Mouse (Mus musculus): ENCODE measurements around the gene Rev1. TPM values are rescaled to one million over a fixed set of nuclear protein-coding genes. Genes with fewer than 3 reads are reported as not detected.

Gene Rev1
- total and polyA plus RNA-seq, 3 experiments, result 22.9 to 25.7 (median 23.4) TPM

GRCm38 (mm10) chr1:38130715-38131483, 1.3 kb upstream of the Rev1 start (continued):
- no peak for TF ChIP-seq ELF1 (IDR thresholded peaks at IDR 0.05; ENCODE audit: low read depth, low read length)
- 0 out of 2 replicates have a peak, but pooled peaks have one; percentile 17 for TF ChIP-seq BHLHE40 (IDR thresholded peaks at IDR 0.05; ENCODE audit: low read depth, low read length)
- peak; percentile 88 for TF ChIP-seq POLR2A (IDR thresholded peaks at IDR 0.05; ENCODE audit: low read depth, low read length)
- TF ChIP-seq UBTF (IDR thresholded peaks at IDR 0.05; ENCODE audit: low read depth, low read length), result no peak
- TF ChIP-seq IRF4 (IDR thresholded peaks at IDR 0.05; ENCODE audit: low read depth, low read length), result no peak
- TF ChIP-seq CTCF (conservative IDR thresholded peaks at IDR 0.05 in 1 of 2, IDR thresholded peaks at IDR 0.05 in 1 of 2; ENCODE audit: low read depth in 2 of 2, low read length in 2 of 2), result no peak
- no peak; the same call in 1 of the 2 replicates for TF ChIP-seq POLR2AphosphoS2 (IDR thresholded peaks at IDR 0.05; ENCODE audit: low read depth, low read length)
- no peak for TF ChIP-seq JUN (IDR thresholded peaks at IDR 0.05; ENCODE audit: insufficient read depth, low read depth, low read length)

GRCm38 (mm10) chr1:38128919-38129436, 623 bp downstream of the Rev1 start:
- peak overlapping the region; percentile 74; the same call in 1 of the 2 replicates for H3K4me2 ChIP-seq (ENCODE audit: insufficient read depth, low read depth, poor library complexity, severe bottlenecking)
- H3K4me3 ChIP-seq (replicated peaks in 1 of 3; ENCODE audit: low read depth in 2 of 3, low read length in 2 of 3, poor library complexity in 1 of 3), result peak overlapping the region; percentile 70 to 93 (median 88)
- dilution Hi-C loops (cut with MboI; ENCODE audit: extremely low pct_ligation_motif_present, extremely low pct_unique_long_range_greater_than_20kb, low sequenced_read_pairs) (no loop called here), in situ Hi-C loops (cut with MboI; ENCODE audit: low pct_ligation_motif_present, low pct_unique_long_range_greater_than_20kb, low sequenced_read_pairs) (loop anchor here (10.0 kb wide), 2 partner anchors 124 to 254 kb away; partner anchors contain the start of gene Lipt1)
- DNase-seq (ENCODE audit: extremely low read depth), result no peak
- TF ChIP-seq EP300 (IDR thresholded peaks at IDR 0.05; ENCODE audit: low read length) (no peak), MEF2A (IDR thresholded peaks at IDR 0.05; ENCODE audit: borderline replicate concordance, low read depth, low read length) (no peak), TCF12 (IDR thresholded peaks at IDR 0.05; ENCODE audit: low read depth, low read length) (peak; percentile 11; the same call in 1 of the 2 replicates), UBTF (IDR thresholded peaks at IDR 0.05; ENCODE audit: low read depth, low read length) (peak; percentile 71), ELF1 (IDR thresholded peaks at IDR 0.05; ENCODE audit: low read depth, low read length) (no peak), NRF1 (IDR thresholded peaks at IDR 0.05; ENCODE audit: low read depth, low read length) (peak; percentile 64)
- peak overlapping the region; percentile 86 for H3K9ac ChIP-seq (ENCODE audit: insufficient read depth, low read depth)
- H3K9me3 ChIP-seq (replicated peaks; ENCODE audit: low read length), result no peaks in the 10 kb centered on the region
- H3K79me2 ChIP-seq (replicated peaks; ENCODE audit: control insufficient read depth, extremely low read depth, insufficient read depth, poor library complexity, severe bottlenecking), result peaks cover 39% of the 10 kb centered on the region
- peaks cover 8 to 47% of the 10 kb centered on the region in 2 experiments for H3K4me1 ChIP-seq (ENCODE audit: control insufficient read depth in 1 of 2, insufficient read depth in 2 of 2)
- H3K27ac ChIP-seq (ENCODE audit: insufficient read depth, low read depth), result peak overlapping the region; percentile 79; the same call in 1 of the 2 replicates
- H3K36me3 ChIP-seq (replicated peaks in 1 of 2; ENCODE audit: control insufficient read depth in 1 of 2, insufficient read depth in 1 of 2, low read length in 1 of 2), result peaks cover 2 to 5% of the 10 kb centered on the region in 2 experiments
- H3K27me3 ChIP-seq (replicated peaks), result no peaks in the 10 kb centered on the region

GRCm38 (mm10) chr1:38127036-38127435, 2.6 kb downstream of the Rev1 start:
- Histone ChIP-seq H3K9me3 (replicated peaks; ENCODE audit: low read length) (no peaks in the 10 kb centered on the region), H3K4me1 (ENCODE audit: control insufficient read depth in 1 of 2, insufficient read depth in 2 of 2) (peaks cover 3 to 63% of the 10 kb centered on the region in 2 experiments), H3K27me3 (replicated peaks) (no peaks in the 10 kb centered on the region), H3K9ac (ENCODE audit: insufficient read depth, low read depth) (no peak overlapping the region), H3K4me2 (ENCODE audit: insufficient read depth, low read depth, poor library complexity, severe bottlenecking) (no peak overlapping the region), H3K36me3 (replicated peaks in 1 of 2; ENCODE audit: control insufficient read depth in 1 of 2, insufficient read depth in 1 of 2, low read length in 1 of 2) (peaks cover 2 to 12% of the 10 kb centered on the region in 2 experiments), H3K4me3 (replicated peaks in 1 of 3; ENCODE audit: low read depth in 2 of 3, low read length in 2 of 3, poor library complexity in 1 of 3) (no peak overlapping the region), H3K27ac (ENCODE audit: insufficient read depth, low read depth) (no peak overlapping the region), H3K79me2 (replicated peaks; ENCODE audit: control insufficient read depth, extremely low read depth, insufficient read depth, poor library complexity, severe bottlenecking) (peaks cover 56% of the 10 kb centered on the region)
- dilution Hi-C loops (cut with MboI; ENCODE audit: extremely low pct_ligation_motif_present, extremely low pct_unique_long_range_greater_than_20kb, low sequenced_read_pairs), result no loop called here
- DNase-seq (ENCODE audit: extremely low read depth), result no peak
- in situ Hi-C loops (cut with MboI; ENCODE audit: low pct_ligation_motif_present, low pct_unique_long_range_greater_than_20kb, low sequenced_read_pairs), result loop anchor here (10.0 kb wide), 2 partner anchors 122 to 252 kb away; partner anchors contain the start of gene Lipt1
- TF ChIP-seq PAX5 (IDR thresholded peaks at IDR 0.05; ENCODE audit: low read length) (no peak), KAT2A (IDR thresholded peaks at IDR 0.05; ENCODE audit: insufficient replicate concordance, low read length) (no peak), JUN (IDR thresholded peaks at IDR 0.05; ENCODE audit: insufficient read depth, low read depth, low read length) (no peak), JUND (conservative IDR thresholded peaks at IDR 0.05; ENCODE audit: low read depth, low read length) (no peak), ZKSCAN1 (IDR thresholded peaks at IDR 0.05; ENCODE audit: borderline replicate concordance, low read depth, low read length) (no peak), MAZ (IDR thresholded peaks at IDR 0.05; ENCODE audit: low read depth, low read length) (no peak), MYC (IDR thresholded peaks at IDR 0.05; ENCODE audit: low read depth, low read length) (no peak), BHLHE40 (IDR thresholded peaks at IDR 0.05; ENCODE audit: low read depth, low read length) (no peak), NELFE (IDR thresholded peaks at IDR 0.05; ENCODE audit: low read depth, low read length) (no peak), MXI1 (IDR thresholded peaks at IDR 0.05; ENCODE audit: low read depth, low read length) (no peak), NRF1 (IDR thresholded peaks at IDR 0.05; ENCODE audit: low read depth, low read length) (no peak), ZC3H11A (IDR thresholded peaks at IDR 0.05; ENCODE audit: low read depth, low read length) (no peak), IRF4 (IDR thresholded peaks at IDR 0.05; ENCODE audit: low read depth, low read length) (no peak), GABPA (IDR thresholded peaks at IDR 0.05; ENCODE audit: insufficient replicate concordance, low read depth, low read length) (no peak)

Measured in CH12.LX (cell line).